Mouse (Mus musculus) cerebellum, adult 2 months (tissue): Measurements from ENCODE around the gene Zfand2a. TPM values are rescaled to one million over a fixed set of nuclear protein-coding genes. Genes with fewer than 3 reads are reported as not detected.

Experiments
- DNase-seq, 2 experiments: peaks; one replicate each; pipeline ENCODE4 v3.0.0; 2021
- H3K27ac ChIP-seq: fragments of 200-500 bp; 2 replicates; pipeline ENCODE4 v1.5.1; 2012; ENCODE audit warnings: low read length, control low read depth, inconsistent platforms; ENCODE audit not compliant: insufficient read depth
- H3K27me3 ChIP-seq: fragments of 200-500 bp; 2 replicates; pipeline ENCODE4 v1.6.1; 2012; ENCODE audit warnings: inconsistent platforms, mild to moderate bottlenecking, low read length, moderate library complexity; ENCODE audit not compliant: control insufficient read depth, insufficient read depth
- H3K4me1 ChIP-seq: fragments of 200-500 bp; 2 replicates; pipeline ENCODE4 v1.6.1; 2011; ENCODE audit warnings: low read length; ENCODE audit not compliant: control insufficient read depth, insufficient read depth
- H3K4me3 ChIP-seq: fragments of 200-500 bp; replicated peaks from 2 replicates; pipeline ENCODE3; 2011; ENCODE audit warnings: mild to moderate bottlenecking, low read depth, low read length, control low read depth; ENCODE audit not compliant: insufficient read depth
- CTCF ChIP-seq: fragments of 200-500 bp; IDR thresholded peaks from 2 replicates; pipeline ENCODE4 v1.5.1; 2011; ENCODE audit warnings: low read depth, mild to moderate bottlenecking, control low read depth, low read length, moderate library complexity, borderline replicate concordance; ENCODE audit not compliant: insufficient read depth
- POLR2A ChIP-seq: fragments of 200-500 bp; IDR thresholded peaks from 2 replicates; pipeline ENCODE4 v1.6.1; 2011; ENCODE audit warnings: low read length, control low read depth, borderline replicate concordance; ENCODE audit not compliant: insufficient read depth
- WGBS: fragments of 180-500 bp; shearing (Covaris S2); methylation state at CpG from one replicate; pipeline ENCODE4 v1.1.7; 2018; 5-methylcytosine and 5-hydroxymethylcytosine counted together
- polyA plus RNA-seq: library from polyadenylated mRNA; depleted of rRNA; stranded (reverse); fragments of >200 nt; gene quantifications from 2 replicates; pipeline ENCODE4 v1.2.3, GENCODE M21; 2012

The Zfand2a gene
- polyA plus RNA-seq, 1 experiment: 42.8 TPM

GRCm38 (mm10) chr5:139434940-139435339, 49.4 kb downstream of the Zfand2a start:
- TF ChIP-seq POLR2A: no peak
- TF ChIP-seq CTCF: no peak
- DNase-seq: no peak
- H3K27me3 ChIP-seq: no peaks in the 10 kb centered on the region
- 41% methylated on average over 8 of the region's 8 CpGs for WGBS
- no peak overlapping the region for H3K27ac ChIP-seq
- H3K4me1 ChIP-seq: peaks cover 3% of the 10 kb centered on the region
- H3K4me3 ChIP-seq: no peak overlapping the region

GRCm38 (mm10) chr5:139433842-139434568, 50.3 kb downstream of the Zfand2a start:
- H3K27ac ChIP-seq: no peak overlapping the region
- no peak overlapping the region for H3K4me3 ChIP-seq
- TF ChIP-seq POLR2A (no peak), CTCF (no peak)
- 84% methylated on average over 9 of the region's 9 CpGs for WGBS
- peaks cover 12% of the 10 kb centered on the region for H3K4me1 ChIP-seq
- no peak for DNase-seq
- H3K27me3 ChIP-seq: no peaks in the 10 kb centered on the region

GRCm38 (mm10) chr5:139432747-139433508, 51.4 kb downstream of the Zfand2a start:
- DNase-seq: no peak
- H3K4me3 ChIP-seq: no peak overlapping the region
- peaks cover 22% of the 10 kb centered on the region for H3K4me1 ChIP-seq
- no peak overlapping the region for H3K27ac ChIP-seq
- no peaks in the 10 kb centered on the region for H3K27me3 ChIP-seq
- no peak for TF ChIP-seq POLR2A
- TF ChIP-seq CTCF: no peak
- WGBS: 77% methylated on average over 7 of the region's 7 CpGs

GRCm38 (mm10) chr5:139432333-139432732, 52.0 kb downstream of the Zfand2a start:
- TF ChIP-seq CTCF (no peak), POLR2A (no peak)
- H3K4me1 ChIP-seq: peaks cover 24% of the 10 kb centered on the region
- no peak overlapping the region for H3K4me3 ChIP-seq
- WGBS: 82% methylated on average over 6 of the region's 6 CpGs
- no peaks in the 10 kb centered on the region for H3K27me3 ChIP-seq
- no peak overlapping the region for H3K27ac ChIP-seq
- no peak for DNase-seq

GRCm38 (mm10) chr5:139429818-139430341, 54.5 kb downstream of the Zfand2a start:
- DNase-seq: no peak
- Histone ChIP-seq H3K27me3 (no peaks in the 10 kb centered on the region), H3K4me1 (peaks cover 24% of the 10 kb centered on the region), H3K4me3 (no peak overlapping the region), H3K27ac (no peak overlapping the region)
- whole genome bisulfite sequencing: 49% methylated on average over 12 of the region's 12 CpGs
- TF ChIP-seq CTCF (no peak), POLR2A (no peak)

GRCm38 (mm10) chr5:139427989-139428388, 56.4 kb downstream of the Zfand2a start:
- Histone ChIP-seq H3K4me1 (peaks cover 28% of the 10 kb centered on the region), H3K4me3 (no peak overlapping the region), H3K27me3 (no peaks in the 10 kb centered on the region), H3K27ac (no peak overlapping the region)
- peak in 1 of 2 experiments; percentile 42 for DNase-seq
- TF ChIP-seq CTCF (no peak), POLR2A (no peak)
- WGBS: 20% methylated on average over 9 of the region's 9 CpGs

GRCm38 (mm10) chr5:139427001-139427400, 57.3 kb downstream of the Zfand2a start:
- no peak for DNase-seq
- TF ChIP-seq CTCF: no peak
- no peak for TF ChIP-seq POLR2A
- Histone ChIP-seq H3K27ac (no peak overlapping the region), H3K27me3 (no peaks in the 10 kb centered on the region), H3K4me1 (peaks cover 32% of the 10 kb centered on the region), H3K4me3 (no peak overlapping the region)
- 91% methylated on average over 9 of the region's 9 CpGs for WGBS

- Histone ChIP-seq H3K4me3 (no peak overlapping the region), H3K27me3 (no peaks in the 10 kb centered on the region), H3K27ac (no peak overlapping the region), H3K4me1 (peaks cover 30% of the 10 kb centered on the region)
- no peak for DNase-seq
- no peak for TF ChIP-seq POLR2A
- TF ChIP-seq CTCF: no peak
- WGBS: 76% methylated on average over 9 of the region's 9 CpGs
These were observed 59.2 kb downstream of the Zfand2a start for GRCm38 (mm10) chr5:139425198-139425597.
